11 mouse cellular contexts compared by ENCODE assay signal in genomic region chr9:41136691-41137467, GRCm38 (mm10). TPM values are rescaled to one million over a fixed set of nuclear protein-coding genes. Genes with fewer than 3 reads are reported as not detected.
DNase-seq lines count a peak whose midpoint lies in the region; ATAC-seq and TF ChIP-seq lines count a peak whose summit lies in the region.
"Had no signal": no experiment of that assay in that cellular context is flagged by ENCODE, and none has a peak within 500 bp of the region (broad histone marks: within the 10 kb centered on the region; RNA-seq: fewer than 3 reads in every experiment).

No protein-coding gene starts in this region.

- H3K27ac ChIP-seq in layer of hippocampus, adult 2 months, result peak overlapping the region; percentile 76
- peak overlapping the region; percentile 32; the same call in 1 of the 2 replicates for H3K27ac ChIP-seq in bone marrow, adult 2 months (ENCODE audit: control insufficient read depth, insufficient read depth, low read depth, low read length, poor library complexity)
- peak overlapping the region; percentile 27; the same call in 1 of the 2 replicates for H3K27ac ChIP-seq in lung, embryonic 16.5 days (ENCODE audit: low read length)
- no peak overlapping the region for H3K27ac ChIP-seq in forebrain, embryonic 10.5 days
- H3K27ac ChIP-seq: limb, embryonic 13.5 days had no signal

- no peaks in the 10 kb centered on the region for H3K27me3 ChIP-seq in lung, embryonic 16.5 days (ENCODE audit: control insufficient read depth, insufficient read depth, low read depth, low read length)
- H3K27me3 ChIP-seq in forebrain, embryonic 10.5 days (ENCODE audit: poor library complexity, severe bottlenecking), result no peaks in the 10 kb centered on the region
- H3K27me3 ChIP-seq: limb, embryonic 13.5 days; Patski had no signal

- H3K4me2 ChIP-seq in lung, embryonic 16.5 days (ENCODE audit: low read depth, low read length), result no peak overlapping the region
- H3K4me2 ChIP-seq: limb, embryonic 13.5 days had no signal

- WGBS in bone marrow, adult 2 months, result 20% methylated on average over 7 of the region's 7 CpGs
- WGBS in lung, embryonic 16.5 days, result 37% methylated on average over 7 of the region's 7 CpGs
- WGBS in forebrain, embryonic 10.5 days, result 88% methylated on average over 7 of the region's 7 CpGs

- H3K9ac ChIP-seq in lung, embryonic 16.5 days (ENCODE audit: low read length), result no peak overlapping the region
- H3K9ac ChIP-seq: limb, embryonic 13.5 days had no signal

- H3K36me3 ChIP-seq in lung, embryonic 16.5 days (ENCODE audit: control insufficient read depth, insufficient read depth, low read length), result no peaks in the 10 kb centered on the region
- H3K36me3 ChIP-seq in forebrain, embryonic 10.5 days (replicated peaks), result no peaks in the 10 kb centered on the region
- H3K36me3 ChIP-seq: limb, embryonic 13.5 days had no signal

- peak; percentile 75 for ATAC-seq in lung, embryonic 16.5 days (ENCODE audit: low read depth)
- ATAC-seq: Patski had no signal

- TF ChIP-seq CTCF in layer of hippocampus, adult 2 months (conservative IDR thresholded peaks at IDR 0.05), result no peak
- TF ChIP-seq CTCF in bone marrow, adult 2 months (IDR thresholded peaks at IDR 0.05; ENCODE audit: control insufficient read depth, insufficient read depth, low read length), result no peak

- H3K4me3 ChIP-seq in layer of hippocampus, adult 2 months, result no peak overlapping the region
- no peak overlapping the region for H3K4me3 ChIP-seq in bone marrow, adult 2 months (replicated peaks; ENCODE audit: control insufficient read depth, low read depth, low read length)
- no peak overlapping the region for H3K4me3 ChIP-seq in lung, embryonic 16.5 days (ENCODE audit: low read length)
- H3K4me3 ChIP-seq in forebrain, embryonic 10.5 days, result no peak overlapping the region
- H3K4me3 ChIP-seq: limb, embryonic 13.5 days had no signal

- TF ChIP-seq POLR2A in bone marrow, adult 2 months (IDR thresholded peaks at IDR 0.05; ENCODE audit: borderline replicate concordance, control insufficient read depth, low read depth, low read length), result no peak

- peak in 1 of 2 experiments; percentile 53 for DNase-seq in layer of hippocampus, adult 2 months (ENCODE audit: low spot score in 2 of 2)
- no peak for DNase-seq in layer of hippocampus, postnatal 25 days (ENCODE audit: extremely low spot score in 1 of 2, low spot score in 1 of 2)
- DNase-seq in B cell, adult 2 months, result peak; percentile 44 to 50
- no peak for DNase-seq in thymus, postnatal 25 days
- no peak for DNase-seq in c-Kit-positive CD71-positive TER-119-positive erythroid progenitor cells, embryonic 14.5 days (ENCODE audit: low spot score)
- DNase-seq in forebrain, embryonic 10.5 days (ENCODE audit: extremely low spot score, low spot score), result no peak
- DNase-seq: kidney, postnatal 25 days had no signal

- peaks cover 13% of the 10 kb centered on the region for H3K4me1 ChIP-seq in bone marrow, adult 2 months (ENCODE audit: control insufficient read depth, insufficient read depth, low read length)
- H3K4me1 ChIP-seq in lung, embryonic 16.5 days (replicated peaks; ENCODE audit: control insufficient read depth, insufficient read depth, low read length), result 0 out of 2 replicates have a peak, but pooled peaks cover 4% of the 10 kb centered on the region
- no peaks in the 10 kb centered on the region for H3K4me1 ChIP-seq in forebrain, embryonic 10.5 days

- H3K9me3 ChIP-seq in lung, embryonic 16.5 days (ENCODE audit: control insufficient read depth, low read length), result no peaks in the 10 kb centered on the region
- no peaks in the 10 kb centered on the region for H3K9me3 ChIP-seq in forebrain, embryonic 10.5 days
- H3K9me3 ChIP-seq: limb, embryonic 13.5 days had no signal

RNA-seq across cellular contexts. Expression of gene Ubash3b, which starts 24.6 kb away (rescaled TPM):
- 10 to 100 TPM; 26.7 to 27.0 TPM for total RNA-seq in layer of hippocampus, adult 2 months (2021)
- 10 to 100 TPM; 25.3 to 27.6 TPM for total RNA-seq in layer of hippocampus, postnatal 25 days (2021)
- 11.5 and 33.4 TPM in 2 replicates for polyA plus RNA-seq in bone marrow, adult 2 months (2011; ENCODE audit: insufficient read depth, insufficient read length, low replicate concordance, missing spikeins)
- 4.9 and 5.2 TPM in 2 replicates for polyA plus RNA-seq in lung, embryonic 16.5 days (2015; fragmentation: Nextera tagmentation; extraction: Ambion mirVana)
- 3.8 and 4.1 TPM in 2 replicates for polyA plus RNA-seq in forebrain, embryonic 10.5 days (2016; fragmentation: Nextera tagmentation; extraction: Ambion mirVana)

Comparison
In these comparisons a context has a peak if more than half of its experiments do, and no peak if none do; other contexts are left out.
1. DNase-seq: peak in B cell, adult 2 months (2 of 2); none in layer of hippocampus, postnatal 25 days (0 of 2), thymus, postnatal 25 days (single experiment), c-Kit-positive CD71-positive TER-119-positive erythroid progenitor cells, embryonic 14.5 days (single experiment) and forebrain, embryonic 10.5 days (single experiment).